Mouse (Mus musculus) kidney, adult 18-20 months (tissue): ENCODE measurements around the gene Sds.

Experiments used
- DNase-seq: peaks from one replicate; pipeline ENCODE4 v3.0.0; 2021

The Sds gene

GRCm38 (mm10) chr5:120440733-120441132, 35.6 kb upstream of the Sds start:
- DNase-seq = peak; percentile 90

DNA sequence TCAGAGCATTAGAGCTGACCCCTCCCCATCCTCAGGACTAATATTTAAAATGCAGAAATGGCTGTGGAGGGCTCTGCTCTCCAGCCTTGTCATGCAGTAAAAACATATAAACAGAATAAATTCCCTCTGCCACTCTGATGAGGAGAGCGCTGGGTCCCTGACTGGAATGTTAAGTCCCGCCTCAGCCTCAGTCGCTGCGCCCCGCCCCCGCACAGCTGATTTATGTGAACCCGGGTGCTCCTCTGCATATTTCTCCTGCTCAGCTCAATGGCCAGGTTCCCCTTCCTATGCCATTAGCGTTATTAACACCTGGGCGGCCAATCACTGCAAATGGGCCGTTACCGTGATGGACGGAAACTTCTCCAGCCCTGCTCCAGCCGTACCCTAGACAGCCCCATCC, 29.0 kb upstream of the Sds start:
- DNase-seq = peak; percentile 56

- DNase-seq = no peak
Measured at GRCm38 (mm10) chr5:120454756-120455337, 21.5 kb upstream of the Sds start.

DNA sequence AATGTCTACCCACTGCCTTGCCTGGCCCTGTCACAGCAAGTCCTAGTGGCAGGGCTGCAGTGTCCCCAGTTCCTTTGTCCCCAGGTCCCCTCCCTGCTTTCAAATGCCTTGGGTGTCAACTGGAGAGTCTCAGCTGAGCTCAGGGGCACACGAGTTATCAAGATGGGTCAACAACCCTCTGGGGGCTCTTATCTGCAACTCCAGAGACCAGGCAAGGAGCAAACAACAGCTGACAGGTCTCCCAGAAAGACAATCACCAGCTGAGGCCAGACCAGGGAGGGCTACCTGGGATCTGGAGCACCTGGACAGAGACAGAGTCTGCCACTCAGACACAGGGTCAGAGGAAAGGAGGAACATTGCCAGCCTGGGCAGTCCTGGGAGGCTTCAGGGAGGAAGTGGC, 20.1 kb upstream of the Sds start:
- DNase-seq = no peak

- no peak for DNase-seq
Measured at GRCm38 (mm10) chr5:120456841-120457554, 19.3 kb upstream of the Sds start.

DNA sequence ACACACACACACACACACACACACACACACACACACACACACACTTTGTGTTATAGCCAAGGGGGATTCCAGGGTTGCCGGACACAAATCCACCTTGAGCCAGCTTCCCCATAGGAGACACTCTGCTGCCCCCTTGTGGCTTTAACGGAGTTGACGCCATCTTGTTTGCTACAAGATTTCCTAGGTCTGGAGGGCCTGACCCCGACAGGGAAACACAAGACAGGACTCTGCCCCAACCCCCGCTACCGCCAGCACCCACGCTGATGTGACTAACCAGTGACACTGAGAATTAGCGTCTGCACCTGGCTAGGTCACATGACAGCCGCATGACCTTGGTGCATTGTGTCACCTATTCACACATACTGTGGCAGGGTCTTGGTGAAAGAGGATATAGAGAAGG, 18.7 kb upstream of the Sds start:
- DNase-seq = peak; percentile 62

- no peak for DNase-seq
Measured at GRCm38 (mm10) chr5:120459133-120459532, 17.2 kb upstream of the Sds start.

DNA sequence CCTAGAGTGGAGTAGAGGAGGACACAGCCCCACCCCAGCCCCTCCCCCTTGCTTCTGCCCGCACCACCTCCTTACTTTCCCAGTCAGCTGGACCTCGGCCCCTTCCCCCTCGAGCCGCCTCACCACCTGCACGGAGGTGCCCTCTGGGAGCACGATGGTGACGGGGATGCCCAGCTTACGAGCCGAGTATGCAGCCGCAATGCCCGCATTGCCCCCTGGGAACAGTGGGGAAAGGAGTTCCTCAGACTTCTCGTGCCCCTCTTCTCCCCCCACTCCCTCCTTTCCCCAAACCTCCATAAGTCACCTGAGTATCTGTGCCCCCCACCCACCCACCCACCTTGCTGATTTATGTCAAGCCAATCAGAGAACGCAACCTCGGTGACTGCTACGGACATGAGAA, 14.4 kb upstream of the Sds start:
- DNase-seq = no peak

GRCm38 (mm10) chr5:120464321-120464720, 12.0 kb upstream of the Sds start:
- DNase-seq = no peak

- peak; percentile 56 for DNase-seq
Measured at GRCm38 (mm10) chr5:120465062-120465461, 11.3 kb upstream of the Sds start.

GRCm38 (mm10) chr5:120465860-120466259, 10.5 kb upstream of the Sds start:
- DNase-seq = no peak

DNA sequence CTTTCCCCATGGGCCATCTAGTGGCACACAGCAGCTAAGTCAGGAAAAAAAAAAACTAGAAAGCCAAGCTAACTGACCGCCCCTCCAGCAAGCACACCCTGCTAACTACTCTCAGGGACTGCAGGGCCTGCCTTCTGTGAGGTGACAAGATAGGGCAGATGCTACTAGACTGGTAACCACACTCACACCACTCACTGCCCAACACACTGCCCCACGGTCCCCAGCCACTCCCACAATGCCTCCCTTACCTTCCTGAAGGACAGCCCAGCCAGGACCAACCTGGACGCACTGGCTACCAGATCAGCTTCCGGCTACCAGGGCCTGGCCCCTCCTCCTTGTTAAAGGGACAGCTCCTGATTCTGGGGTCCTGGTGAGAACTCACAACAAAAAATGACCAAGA, 9.3 kb upstream of the Sds start:
- DNase-seq = peak; percentile 55

GRCm38 (mm10) chr5:120468336-120468735, 8.0 kb upstream of the Sds start:
- DNase-seq = no peak

DNA sequence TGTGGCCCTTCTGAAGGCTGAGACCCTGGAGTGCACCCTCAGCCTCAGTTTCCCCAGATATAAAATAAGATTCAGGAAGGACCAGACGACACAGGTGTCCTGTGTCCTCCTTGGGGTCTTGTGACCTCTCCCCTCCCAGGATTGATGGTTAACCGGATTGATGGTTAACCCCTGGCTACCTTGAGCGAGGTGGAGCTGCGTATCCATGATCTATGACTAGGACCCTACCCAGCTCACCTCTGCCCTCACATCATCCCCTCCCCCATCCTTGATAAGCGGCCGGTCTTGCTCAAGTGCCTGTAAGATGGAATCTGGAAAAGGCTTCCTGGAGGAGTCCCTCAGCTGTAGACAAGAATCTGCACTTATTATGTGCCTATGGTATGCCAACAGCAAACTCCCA, 7.5 kb upstream of the Sds start:
- no peak for DNase-seq

DNA sequence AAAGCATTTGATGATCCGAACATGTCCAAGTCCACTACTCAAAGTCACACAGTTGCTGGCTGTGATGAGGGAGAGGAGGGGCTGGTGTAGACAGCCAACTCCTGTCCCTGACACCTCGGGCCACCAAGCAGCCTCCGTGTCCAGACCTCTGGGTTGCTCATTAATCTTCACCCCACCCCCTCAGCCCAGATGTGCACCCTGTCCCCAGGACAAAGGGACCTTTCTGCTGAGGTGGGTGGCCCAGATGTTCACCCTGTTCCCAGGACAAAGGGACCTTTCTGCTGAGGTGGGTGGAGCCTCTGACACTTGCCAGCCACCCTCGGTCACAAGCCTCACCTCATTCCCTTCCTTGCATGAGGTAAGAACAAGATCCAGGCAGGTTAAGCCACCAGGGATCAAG, 4.8 kb upstream of the Sds start:
- DNase-seq = peak; percentile 22

DNA sequence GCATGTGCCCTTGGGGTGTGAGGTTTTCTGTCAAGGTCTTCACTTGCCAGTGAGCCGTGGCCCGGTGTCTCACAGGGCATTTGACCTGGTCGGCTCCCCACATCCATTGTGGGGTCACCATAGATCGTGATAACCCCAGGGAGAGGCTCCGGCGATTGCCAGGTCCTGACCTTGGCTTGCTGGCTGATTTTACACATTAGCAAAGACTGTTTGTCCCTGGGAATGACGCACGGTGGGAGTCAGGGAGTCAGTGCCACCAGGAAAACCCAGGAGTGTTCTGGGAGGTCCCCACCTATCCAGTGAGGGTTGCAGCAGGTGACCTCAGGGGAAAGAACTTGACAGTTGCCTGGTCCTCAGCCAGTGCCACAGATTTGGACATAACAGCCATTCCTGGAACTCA, 3.6 kb upstream of the Sds start, which contains the start of gene Sdsl:
Gene Sdsl, minus strand, starts transcription at position 41 of the 400 bp plus-strand sequence.
- no peak for DNase-seq

DNA sequence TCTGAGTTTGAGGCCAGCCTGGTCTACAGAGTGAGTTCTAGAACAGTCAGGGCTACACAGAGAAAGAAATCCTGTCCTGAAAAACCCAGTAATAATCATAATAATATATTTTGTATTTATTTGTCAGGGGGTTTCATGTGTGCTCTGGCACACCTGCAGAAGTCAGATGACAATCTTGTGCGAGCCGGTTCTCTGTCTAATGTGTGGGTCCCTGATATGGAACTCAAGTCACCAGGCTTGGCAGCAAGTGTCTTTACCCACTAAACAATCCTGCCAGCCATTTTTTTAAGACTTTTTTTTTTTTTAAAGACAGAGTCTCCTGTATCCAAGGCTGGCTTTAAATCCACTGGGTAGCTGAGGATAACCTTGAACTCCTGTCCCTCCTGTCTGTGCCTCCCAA, 3.0 kb upstream of the Sds start:
- no peak for DNase-seq

DNA sequence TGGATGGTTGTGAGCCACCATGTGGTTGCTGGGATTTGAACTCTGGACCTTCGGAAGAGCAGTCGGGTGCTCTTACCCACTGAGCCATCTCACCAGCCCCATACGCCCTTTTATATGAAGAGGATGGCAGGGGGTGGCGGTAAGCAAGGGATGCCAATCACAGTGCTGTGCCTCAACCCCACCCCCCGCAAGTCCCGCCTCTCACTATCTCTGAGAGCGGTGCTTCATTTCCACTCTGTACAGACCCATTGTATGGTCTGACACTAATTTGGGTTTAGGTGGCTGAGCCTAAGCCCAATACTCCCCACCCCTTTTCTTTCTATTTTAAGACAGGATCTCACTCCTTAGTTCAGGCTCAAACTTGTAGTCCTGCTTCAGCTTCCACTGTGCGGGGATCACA, 465 bp upstream of the Sds start:
- no peak for DNase-seq

DNA sequence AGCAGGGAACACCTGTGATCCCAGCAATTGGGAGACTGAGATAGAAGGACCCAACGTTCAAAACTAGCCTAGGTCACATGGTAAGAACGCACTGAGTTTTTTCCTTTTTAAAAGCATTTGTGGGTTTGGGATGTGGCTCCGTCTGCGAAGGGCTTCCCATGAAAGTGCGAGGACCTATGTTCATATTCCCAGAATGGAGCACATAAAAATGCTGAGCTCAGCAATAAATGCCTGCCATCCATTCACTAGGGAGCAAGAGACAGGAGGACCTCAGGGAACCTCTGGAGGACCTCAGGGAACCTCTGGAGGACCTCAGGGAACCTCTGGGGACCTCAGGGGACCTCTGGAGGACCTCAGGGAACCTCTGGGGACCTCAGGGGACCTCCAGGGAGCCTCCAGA, 1.7 kb downstream of the Sds start:
- DNase-seq = no peak

- DNase-seq = no peak
Measured at GRCm38 (mm10) chr5:120479538-120479937, 3.2 kb downstream of the Sds start.

- DNase-seq = no peak
Measured at GRCm38 (mm10) chr5:120481205-120481604, 4.9 kb downstream of the Sds start.

- DNase-seq = no peak
Measured at GRCm38 (mm10) chr5:120483399-120483798, 7.1 kb downstream of the Sds start.

DNA sequence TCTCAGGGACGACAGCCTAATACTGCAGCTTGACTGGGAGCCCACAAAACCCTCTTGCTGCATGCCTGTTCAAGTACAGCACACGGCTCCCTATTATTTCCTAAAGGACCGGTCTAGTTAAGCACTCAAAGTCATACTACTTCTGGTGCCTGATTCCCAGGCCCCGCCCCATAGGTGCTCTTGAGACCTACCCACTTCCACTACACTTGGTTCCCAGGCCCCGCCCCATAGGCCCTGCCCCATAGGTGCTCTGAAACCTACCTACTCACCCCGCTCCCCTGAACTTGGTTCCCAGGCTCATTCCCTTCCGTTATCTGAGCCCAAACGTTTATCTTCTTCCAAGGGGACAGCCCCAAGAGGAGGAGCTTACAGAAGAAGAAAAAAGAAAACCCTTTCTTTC, 11.5 kb downstream of the Sds start:
- no peak for DNase-seq

- peak; percentile 70 for DNase-seq
Measured at GRCm38 (mm10) chr5:120490679-120491192, 14.4 kb downstream of the Sds start.

GRCm38 (mm10) chr5:120492437-120492836, 16.1 kb downstream of the Sds start:
- peak; percentile 29 for DNase-seq
